Mouse (Mus musculus): Measurements from ENCODE around the gene Atp2a1. TPM values are rescaled to one million over a fixed set of nuclear protein-coding genes. Genes with fewer than 3 reads are reported as not detected.
"Not testable (repeated sequence)": the region's sequence is repeated elsewhere in the genome, so short reads cannot be mapped to it uniquely, and the experiment has no call there.

Gene Atp2a1
- total RNA-seq, 2 experiments from 2014 or later, result 0.55 to 0.63 TPM

DNA sequence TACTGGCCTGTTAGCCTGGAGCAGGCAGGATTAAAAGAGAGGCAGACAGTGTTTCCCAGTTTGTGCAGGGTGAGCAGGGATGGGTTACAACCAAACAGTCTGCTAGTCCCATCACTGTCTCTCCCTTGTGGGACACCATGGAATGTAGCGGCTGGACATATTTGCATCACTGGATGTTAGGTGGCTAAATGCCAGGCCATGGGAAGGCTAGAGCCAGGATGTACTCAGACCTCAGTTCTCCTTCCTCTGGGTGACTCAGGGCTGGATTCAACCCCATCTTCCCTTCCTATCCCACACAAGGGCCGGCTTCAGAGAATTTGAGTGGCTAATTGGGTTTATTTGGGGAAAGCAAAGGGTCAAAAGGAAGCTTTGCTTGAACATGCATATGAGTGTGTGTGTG is 54.2 kb downstream of the Atp2a1 start:
- DNase-seq, result no peak

DNA sequence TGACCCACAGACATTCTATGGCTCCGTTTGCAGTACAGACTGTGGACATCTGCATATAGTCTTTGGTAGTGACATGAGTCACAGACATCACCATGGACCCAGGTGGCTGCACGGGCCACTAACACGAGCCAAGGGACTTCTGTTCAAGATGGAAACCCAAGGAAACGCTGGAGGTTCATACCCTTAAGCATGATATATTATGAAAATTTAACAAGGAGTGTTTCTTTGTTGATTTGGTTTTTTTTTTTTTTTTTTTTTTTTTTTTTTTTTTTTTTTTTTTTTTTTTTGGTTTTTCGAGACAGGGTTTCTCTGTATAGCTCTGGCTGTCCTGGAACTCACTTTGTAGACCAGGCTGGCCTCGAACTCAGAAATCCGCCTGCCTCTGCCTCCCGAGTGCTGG is 60.4 kb downstream of the Atp2a1 start:
- not testable (repeated sequence) for DNase-seq

DNA sequence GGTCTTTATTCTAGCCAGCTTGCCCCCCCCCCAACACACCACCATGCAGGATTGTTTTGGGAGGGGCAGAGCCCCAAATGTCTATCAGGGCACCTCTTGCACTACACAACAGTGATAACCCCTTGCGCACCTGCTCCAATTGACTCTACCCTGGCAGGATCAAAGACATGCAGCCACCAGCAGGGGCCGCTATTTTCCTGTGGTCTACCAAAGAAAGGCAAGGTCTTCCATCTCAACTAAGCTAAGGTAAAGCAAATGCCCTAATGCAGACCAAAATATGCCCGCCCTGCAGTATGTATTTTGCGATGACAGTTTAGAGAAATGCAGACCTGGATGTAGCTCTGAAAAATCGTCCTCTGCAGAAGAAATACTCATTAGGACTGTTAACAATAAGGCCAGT is 63.4 kb downstream of the Atp2a1 start:
- peak; percentile 64 to 73 for DNase-seq

DNA sequence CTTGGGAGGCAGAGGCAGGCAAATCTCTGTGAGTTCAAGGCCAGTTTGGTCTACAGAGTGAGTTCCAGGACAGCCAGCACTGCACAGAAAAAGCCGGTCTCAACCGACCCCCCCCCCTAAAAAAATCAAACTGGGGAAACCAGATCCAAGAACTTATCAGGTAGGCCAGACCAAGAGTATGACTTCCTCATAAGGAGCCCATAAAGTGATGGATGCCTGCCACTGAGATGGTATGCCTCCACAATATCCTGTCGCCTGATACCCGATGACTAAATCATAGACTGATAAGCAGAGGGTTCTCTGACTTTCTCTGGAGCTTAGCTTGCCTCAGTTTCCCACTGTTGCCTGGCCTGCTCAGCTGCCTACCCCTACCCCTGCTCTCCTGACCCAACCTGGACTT is 65.1 kb downstream of the Atp2a1 start:
- DNase-seq, result no peak

DNA sequence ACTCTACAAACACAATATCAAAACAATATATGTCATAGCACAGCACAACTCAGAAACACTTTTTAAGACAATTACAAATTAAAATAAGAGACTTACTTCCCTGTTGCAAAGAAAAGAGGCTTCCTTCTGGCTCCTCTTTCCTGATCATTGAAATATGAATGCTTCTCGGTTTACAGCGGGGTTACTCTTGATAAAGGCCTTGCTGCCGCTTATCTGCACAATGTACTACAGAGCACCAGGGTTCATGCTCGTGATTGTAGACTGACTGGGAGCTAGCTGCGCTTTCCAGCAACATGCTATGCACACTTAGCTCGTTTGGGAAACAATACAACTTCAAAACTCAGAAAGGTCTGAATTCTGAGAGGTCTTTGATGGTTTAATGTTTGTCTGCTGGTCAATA is 65.7 kb downstream of the Atp2a1 start:
- no peak for DNase-seq

DNA sequence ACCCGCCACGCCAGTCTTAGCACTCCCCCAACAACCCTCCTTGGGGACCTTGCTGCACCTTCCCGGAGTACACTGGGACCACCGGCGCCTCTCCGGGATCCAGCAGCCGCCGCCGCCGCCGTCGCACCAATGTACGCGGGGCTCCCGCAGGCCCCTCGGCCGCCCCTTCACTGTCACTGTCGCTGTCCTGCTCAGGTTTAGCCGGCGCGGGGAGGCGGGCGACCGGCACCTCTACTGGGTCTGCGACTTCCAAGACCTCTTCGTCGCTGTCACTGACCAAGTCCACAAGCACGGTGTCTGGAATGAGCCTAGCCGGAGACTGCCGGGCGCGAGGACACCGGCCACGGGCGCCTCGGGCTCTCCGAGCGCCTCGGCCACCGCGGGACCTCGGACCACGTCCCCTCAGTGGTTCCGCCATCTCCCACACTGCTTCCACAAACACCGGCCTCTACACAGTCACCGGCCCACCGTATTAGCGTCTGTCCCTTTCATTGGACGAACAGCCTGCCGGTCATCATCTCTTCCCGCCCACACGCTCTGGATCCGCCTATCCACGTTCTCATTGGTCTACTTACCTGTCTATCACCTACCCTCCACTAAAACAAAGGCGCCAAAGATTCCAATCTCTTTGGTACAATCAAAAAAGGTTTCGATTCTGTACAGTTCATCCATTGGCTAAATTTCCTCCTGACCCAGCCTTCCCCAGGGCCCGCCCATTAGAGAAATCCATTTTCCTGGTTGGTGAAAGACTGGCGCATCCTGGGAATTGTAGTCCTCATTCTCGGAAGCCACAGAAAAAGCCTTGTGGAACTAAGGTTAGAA is 66.4 kb downstream of the Atp2a1 start, which contains the start of gene Nfatc2ip:
Gene Nfatc2ip (minus strand): TSS at position 440 of the 822 bp plus-strand sequence.
- DNase-seq, result peak; percentile 96 to 98

Other genes with a start within 250 kb of the Atp2a1 start
- 10 to 100 TPM; 90.8 to 93.6 TPM for gene Sbk1, start 190.5 kb downstream of the Atp2a1 start, total RNA-seq (2021)
- 1 to 10 TPM; 1.5 to 1.6 TPM for gene Lat, start 93.5 kb downstream of the Atp2a1 start, total RNA-seq (2021)
- gene Spns1, start 85.7 kb downstream of the Atp2a1 start, total RNA-seq (2021), result 10 to 100 TPM; 80.8 to 94.4 TPM
- gene Nfatc2ip, start 66.4 kb downstream of the Atp2a1 start, total RNA-seq (2021), result 1 to 10 TPM; 6.3 to 6.6 TPM
- not detected for gene Cd19, start 48.2 kb downstream of the Atp2a1 start, total RNA-seq (2021)
- gene Rabep2, start 34.3 kb downstream of the Atp2a1 start, total RNA-seq (2021), result 10 to 100 TPM; 13.4 to 17.5 TPM
- gene Sh2b1, start 12.3 kb upstream of the Atp2a1 start, total RNA-seq (2021), result 10 to 100 TPM; 72.5 to 73.2 TPM
- gene Tufm, start 24.3 kb upstream of the Atp2a1 start, total RNA-seq (2021), result 10 to 100 TPM; 88.9 to 94.0 TPM
- 100 to 1,000 TPM; 113 to 134 TPM for gene Atxn2l, start 40.3 kb upstream of the Atp2a1 start, total RNA-seq (2021)
- 100 to 1,000 TPM; 172 to 177 TPM for gene Eif3c, start 103.3 kb upstream of the Atp2a1 start, total RNA-seq (2021)
- gene Apobr, start 121.8 kb upstream of the Atp2a1 start, total RNA-seq (2021), result under 1 TPM; 0.40 to 0.42 TPM
- gene Cln3, start 122.7 kb upstream of the Atp2a1 start, total RNA-seq (2021), result 10 to 100 TPM; 28.3 to 32.9 TPM
- gene Il27, start 131.8 kb upstream of the Atp2a1 start, total RNA-seq (2021), result not detected
- gene Nupr1, start 167.8 kb upstream of the Atp2a1 start, total RNA-seq (2021), result 1 to 10 TPM; 7.5 to 7.9 TPM
- gene Sgf29, start 186.2 kb upstream of the Atp2a1 start, total RNA-seq (2021), result 10 to 100 TPM; 25.6 to 30.3 TPM
- 10 to 100 TPM in 1 of 2 experiments, 1 to 10 TPM in 1; 6.3 to 11.2 TPM for gene Sult1a1, start 213.3 kb upstream of the Atp2a1 start, total RNA-seq (2021)
- gene Bola2, start 232.3 kb upstream of the Atp2a1 start, total RNA-seq (2021), result 100 to 1,000 TPM in 1 of 2 experiments, 10 to 100 TPM in 1; 98.8 to 109 TPM
- 10 to 100 TPM; 16.2 to 16.4 TPM for gene Slx1b, start 232.7 kb upstream of the Atp2a1 start, total RNA-seq (2021)
- 100 to 1,000 TPM; 114 to 121 TPM for gene Coro1a, start 244.7 kb upstream of the Atp2a1 start, total RNA-seq (2021)

All from layer of hippocampus, postnatal 36 days (tissue).